Mouse (Mus musculus): Measurements from ENCODE around the gene Slc44a3. TPM values are rescaled to one million over a fixed set of nuclear protein-coding genes. Genes with fewer than 3 reads are reported as not detected.

Gene Slc44a3
- total RNA-seq, 2 experiments from 2014 or later, result 14.8 to 21.0 TPM

DNA sequence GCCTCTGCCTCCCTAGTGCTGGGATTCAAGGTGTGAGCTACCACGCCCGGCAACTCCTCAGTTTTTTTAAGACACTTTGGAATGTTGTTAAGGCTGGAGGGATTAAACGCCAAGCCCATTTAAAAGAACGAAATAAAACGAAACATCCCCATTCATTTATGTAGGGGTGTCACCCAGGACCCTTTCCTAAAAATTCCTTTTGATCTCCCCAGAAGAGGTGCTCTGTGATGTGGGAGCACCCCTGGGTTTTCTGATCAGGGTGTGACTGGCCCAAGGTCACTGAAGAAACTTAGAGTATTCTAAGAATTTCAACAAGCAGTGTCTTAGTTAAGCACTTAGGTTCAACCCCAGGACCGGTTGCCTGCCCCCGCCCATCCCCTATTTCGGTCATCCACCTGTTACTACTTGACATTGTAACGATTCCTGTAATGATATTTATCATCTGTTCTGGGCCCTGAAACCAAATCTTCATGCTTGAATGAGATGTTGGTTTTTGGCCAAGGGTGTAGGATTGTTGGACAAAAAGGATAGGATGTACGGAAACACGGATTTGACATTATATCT, 103.4 kb downstream of the Slc44a3 start:
- DNase-seq (ENCODE audit: low spot score in 2 of 2), result no peak

DNA sequence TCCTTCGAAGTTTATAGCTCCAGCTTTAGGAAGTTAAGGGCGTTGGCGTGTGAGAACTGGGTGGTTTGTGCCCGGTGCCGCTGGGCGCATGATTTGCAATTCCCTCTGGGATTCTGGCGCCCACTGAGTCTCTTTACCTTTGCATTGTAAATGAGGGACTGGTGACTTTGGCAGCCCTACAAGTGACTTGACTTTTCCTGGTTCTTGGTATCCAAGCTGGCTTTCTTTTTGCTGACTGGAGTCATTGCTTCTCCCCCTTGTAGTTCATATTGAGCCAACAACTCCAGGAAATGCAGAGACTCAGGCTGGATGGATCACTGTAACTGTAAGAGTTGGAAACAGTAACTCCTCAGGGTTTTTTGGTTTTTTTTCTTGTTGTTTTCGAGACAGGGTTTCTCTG, 104.0 kb downstream of the Slc44a3 start:
- DNase-seq (ENCODE audit: low spot score in 2 of 2), result no peak

DNA sequence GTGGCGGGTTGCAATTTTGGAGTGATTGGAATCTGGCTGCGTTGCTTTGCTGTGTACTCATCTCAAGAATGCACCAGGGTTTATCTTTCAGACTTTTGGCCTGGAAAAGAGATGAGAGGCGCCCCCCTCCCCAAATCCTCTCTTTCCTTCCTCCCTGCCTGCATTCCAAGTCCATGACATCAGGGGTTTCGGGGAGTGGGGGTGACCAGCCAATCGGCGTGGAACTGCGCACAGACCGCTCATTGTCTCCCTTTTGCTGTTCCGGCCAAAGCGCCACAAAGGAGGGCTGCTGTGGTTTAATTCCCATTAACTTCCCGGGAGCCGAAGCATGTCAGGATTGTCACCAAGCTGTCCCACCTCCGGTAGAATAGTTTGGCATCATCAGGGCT, 104.7 kb downstream of the Slc44a3 start:
- peak in 1 of 2 experiments; percentile 26 for DNase-seq (ENCODE audit: low spot score in 2 of 2)

DNA sequence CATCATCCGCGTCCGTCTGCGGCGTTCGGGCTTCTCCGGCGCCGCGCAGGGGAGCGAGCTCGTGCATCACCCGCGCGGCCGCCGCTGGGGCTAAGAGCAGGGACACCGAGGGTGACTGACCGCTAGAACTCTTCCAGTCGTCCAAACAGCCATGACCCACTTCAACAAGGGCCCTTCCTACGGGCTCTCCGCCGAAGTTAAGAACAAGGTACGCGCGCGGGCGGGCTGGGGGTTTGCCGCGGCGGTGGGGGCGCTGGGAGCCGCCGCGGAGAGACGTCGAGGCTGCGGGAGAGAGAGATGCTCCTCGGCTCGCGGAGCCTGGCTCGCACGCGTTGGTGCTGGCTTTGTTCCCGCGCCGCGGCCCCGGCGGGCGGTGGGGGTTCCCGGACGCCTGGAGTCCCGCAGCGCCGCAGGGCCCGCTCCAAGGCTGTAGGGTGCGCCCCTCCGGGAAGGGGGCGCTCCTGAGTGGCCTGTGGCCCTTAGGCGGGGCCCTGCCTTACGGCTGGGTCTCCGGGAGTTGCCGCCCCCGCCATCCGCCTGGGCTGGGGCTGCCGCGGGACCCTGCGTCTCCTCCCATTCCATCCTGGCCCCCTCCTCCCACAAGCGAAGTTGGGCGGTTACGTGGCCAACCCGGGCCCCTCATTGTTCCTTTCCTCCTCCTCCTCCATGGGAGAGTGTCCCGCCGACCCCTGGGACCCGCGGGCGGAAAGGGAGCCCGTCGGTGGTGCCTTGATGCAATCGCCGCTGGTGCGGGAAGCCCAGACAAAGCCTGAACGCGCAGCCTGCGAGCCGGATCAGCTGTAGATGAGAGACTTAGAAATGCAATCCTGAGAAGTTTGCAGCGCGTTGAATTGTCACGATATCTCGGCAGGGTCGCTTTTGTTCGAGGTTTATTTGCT, 105.3 kb downstream of the Slc44a3 start:
- peak; percentile 43 to 56 for DNase-seq (ENCODE audit: low spot score in 2 of 2)

DNA sequence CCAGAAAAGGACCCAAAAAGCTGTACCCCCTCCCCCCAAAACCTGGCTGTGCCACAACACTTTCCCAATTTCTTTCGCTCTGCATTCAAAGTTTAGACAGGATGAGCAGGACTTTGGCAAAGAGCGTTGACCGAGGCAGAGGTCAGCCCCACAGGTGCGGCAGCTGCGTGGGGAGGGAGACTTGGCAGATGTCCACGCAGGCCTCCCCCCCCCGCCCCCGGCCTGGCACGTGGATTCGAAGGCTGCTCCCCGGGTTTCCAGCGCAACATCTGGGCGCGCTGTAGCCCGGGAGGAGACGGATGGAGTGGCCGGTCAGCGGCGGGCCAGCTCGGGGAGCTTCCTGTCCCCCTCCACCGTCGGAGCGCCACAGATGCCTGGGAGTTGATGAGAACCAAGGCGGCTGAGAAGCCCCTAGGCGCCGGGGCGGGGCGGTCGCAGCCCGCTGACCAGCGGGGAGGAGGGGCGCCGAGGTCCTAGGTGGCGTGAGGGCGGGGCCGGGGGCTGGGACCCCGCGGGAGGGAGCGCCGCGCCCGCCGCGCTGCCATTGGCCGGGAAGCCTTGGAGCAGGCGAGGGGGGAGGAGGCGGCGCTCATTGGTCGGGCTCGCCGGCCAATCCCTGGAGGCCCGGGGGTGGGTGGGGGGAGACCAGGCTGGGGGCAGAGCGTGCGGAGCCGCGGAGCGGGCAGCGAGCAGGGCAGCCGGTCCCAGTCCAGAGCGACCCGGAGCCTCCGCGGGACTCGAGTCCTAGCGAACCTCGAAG, 106.2 kb downstream of the Slc44a3 start, which contains the start of gene Cnn3:
Gene Cnn3 (plus strand): TSS at position 637 of the 760 bp plus-strand sequence.
- DNase-seq (ENCODE audit: low spot score in 2 of 2), result peak; percentile 81 to 90

DNA sequence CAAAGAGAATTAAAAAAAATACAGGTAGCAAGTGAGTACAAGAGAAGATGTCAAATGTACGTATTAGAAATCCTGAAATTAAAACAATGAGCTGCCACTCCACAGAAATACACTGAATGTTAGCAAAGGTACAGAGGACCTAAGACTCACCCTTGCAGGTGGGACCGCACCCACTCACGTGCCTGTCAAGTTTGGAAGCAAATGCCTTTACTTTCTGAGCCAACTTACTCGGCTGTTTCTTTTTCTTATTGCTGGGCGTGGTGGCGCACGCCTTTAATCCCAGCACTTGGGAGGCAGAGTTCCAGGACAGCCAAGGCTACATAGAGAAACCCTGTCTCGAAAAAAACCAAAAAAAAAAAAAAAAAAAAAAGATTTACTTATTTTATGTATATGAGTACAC, 109.8 kb downstream of the Slc44a3 start:
- no peak for DNase-seq (ENCODE audit: low spot score in 2 of 2)

DNA sequence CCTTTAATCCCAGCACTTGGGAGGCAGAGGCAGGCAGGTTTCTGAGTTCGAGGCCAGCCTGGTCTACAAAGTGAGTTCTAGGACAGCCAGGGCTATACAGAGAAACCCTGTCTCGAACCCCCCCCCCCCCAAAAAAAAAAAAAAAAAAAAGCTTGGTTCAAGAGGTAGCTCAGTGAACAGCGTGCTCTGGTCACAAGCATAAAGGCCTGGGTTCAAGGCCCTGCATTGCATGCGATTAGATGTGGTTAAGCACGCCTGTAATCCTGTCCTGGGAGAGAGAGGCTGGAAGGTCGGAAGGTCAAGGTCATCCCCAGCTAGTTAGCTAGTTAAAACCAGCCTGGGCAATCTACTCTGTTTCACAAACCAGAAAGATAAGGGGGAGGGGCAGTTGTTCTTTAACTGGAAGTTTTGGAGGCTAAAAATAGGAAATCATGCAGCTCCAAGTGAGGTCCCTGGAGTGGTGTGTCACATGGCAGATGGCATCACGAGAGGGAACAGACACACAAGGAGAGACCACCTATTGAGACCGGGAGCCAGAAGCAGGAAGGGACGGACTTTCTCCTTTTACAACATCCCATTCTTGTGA, 113.3 kb downstream of the Slc44a3 start:
- DNase-seq (ENCODE audit: low spot score in 2 of 2), result no peak

DNA sequence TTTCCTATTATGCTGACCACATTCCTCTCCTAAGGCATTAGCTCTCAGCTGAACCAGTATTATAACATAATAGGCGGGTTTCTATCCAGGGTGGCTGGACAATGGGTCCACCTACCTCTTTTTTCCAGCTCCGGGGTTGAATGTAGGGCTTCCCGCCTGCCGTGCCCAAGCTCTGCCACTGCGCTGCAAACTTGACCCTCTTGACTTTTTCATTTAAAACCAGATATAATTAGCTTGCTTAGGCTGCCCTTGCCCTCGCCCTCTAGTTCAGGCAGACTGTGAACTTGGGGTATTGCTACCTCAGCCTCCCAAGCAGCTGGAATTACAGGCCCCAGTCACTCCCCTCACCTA, 114.0 kb downstream of the Slc44a3 start:
- DNase-seq (ENCODE audit: low spot score in 2 of 2), result no peak

DNA sequence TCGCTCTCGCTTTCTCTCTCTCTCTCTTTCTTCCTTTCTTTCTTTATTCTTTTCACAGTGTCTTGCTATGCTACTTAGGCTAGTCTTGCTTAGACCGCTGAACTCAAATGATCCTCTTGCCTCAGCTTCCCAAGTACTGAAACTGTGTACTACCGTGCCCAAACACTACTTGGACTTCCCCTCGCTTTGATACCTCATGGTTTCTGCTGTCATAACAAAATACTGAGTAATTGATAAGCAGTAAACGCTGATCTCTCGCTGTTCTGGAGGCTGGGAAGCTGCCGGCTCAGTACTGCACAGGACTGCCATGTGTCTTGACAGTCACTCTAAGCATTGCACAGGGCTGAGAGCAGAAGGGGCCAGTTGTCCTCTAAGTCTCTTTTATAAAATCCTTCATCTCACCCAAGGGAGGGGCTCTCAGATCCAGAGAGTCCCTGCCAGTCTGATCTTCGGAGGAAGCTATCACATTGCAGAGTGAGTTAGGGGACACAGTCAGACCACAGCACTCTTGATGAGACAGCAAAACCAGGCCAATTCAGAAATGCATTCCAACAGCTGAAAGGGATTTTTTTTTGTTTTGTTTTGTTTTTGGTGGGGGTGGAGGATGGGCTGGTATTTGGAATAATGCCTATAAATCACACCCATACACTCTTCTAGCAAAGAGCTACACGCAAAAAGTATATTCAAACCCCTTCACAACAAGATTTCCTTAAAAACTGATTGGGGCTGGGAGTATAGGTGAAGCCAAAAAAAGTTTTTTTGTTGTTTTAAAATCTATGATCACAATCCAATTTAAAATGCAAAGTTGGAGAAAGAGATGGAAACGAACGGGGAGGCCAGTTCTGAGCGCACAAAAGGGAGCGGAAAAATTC, 114.6 kb downstream of the Slc44a3 start:
- no peak for DNase-seq (ENCODE audit: low spot score in 2 of 2)

DNA sequence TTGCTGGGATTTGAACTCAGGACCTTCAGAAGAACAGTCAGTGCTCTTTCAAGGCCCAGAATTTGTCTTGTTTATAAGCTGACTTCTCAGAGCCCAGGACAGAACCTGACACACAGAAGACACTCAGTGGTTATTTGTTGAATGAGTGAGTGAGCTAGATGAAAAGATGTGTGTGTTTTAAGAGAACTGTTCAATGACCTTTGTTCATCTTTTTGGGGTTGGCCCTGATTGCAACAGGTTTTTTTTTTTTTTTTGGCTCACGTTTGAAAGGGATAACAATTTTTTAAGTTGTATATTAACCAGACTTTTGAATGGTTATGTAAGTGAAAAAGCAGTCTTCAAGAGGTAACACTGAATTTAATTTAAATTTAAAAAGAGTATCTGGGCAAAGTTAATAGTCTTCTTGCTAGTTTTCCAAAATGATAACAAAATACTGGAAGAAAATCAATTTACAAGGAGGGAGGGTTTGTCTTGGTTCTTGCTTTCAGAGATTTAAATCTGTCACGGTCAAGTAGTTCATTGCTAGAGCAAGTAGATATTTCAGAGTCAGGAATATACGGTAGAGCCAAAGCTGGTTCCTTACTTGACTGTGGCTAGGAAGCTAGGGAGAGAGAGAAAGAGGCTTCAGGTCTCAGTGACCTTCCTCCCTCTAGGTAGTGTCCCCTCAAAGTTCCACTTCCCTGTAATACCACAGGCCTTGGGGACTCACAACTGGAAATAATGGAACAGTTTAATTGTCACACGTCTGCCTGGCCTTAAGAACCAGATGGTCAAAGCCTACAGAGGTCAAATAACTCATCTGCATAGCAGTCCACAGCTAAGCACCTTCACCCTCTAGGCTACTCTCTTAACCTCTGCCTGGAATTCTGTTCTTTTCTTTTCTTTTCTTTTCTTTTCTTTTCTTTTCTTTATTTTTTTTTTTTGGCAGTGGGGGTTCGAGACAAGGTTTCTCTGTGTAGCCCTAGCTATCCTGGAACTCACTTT, 115.7 kb downstream of the Slc44a3 start:
- no peak for DNase-seq (ENCODE audit: low spot score in 2 of 2)

DNA sequence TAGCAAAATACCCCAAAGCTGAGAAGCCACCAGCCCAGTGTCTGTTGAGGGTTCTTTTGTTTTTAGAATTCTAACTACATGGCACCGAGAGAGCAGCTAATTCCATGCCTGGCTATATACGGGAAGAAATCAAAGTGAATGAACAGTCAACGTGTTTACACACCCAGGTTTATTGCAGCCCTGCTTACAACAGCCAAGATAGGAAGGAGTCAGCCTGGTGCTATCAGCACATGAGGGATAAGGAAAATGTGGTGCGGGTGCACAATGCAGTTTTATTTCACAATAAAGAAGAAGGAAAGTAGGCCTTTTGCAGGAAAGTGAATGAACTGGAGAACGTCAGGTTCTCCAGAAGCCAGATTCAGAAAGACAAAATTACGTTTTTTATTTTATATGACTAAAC, 120.8 kb downstream of the Slc44a3 start:
- no peak for DNase-seq (ENCODE audit: low spot score in 2 of 2)

Other genes with a start within 250 kb of the Slc44a3 start
- gene Tmem56, start 249.3 kb downstream of the Slc44a3 start, total RNA-seq (2021), result 10 to 100 TPM; 19.4 to 22.0 TPM
- 10 to 100 TPM; 27.6 to 31.0 TPM for gene Alg14, start 240.6 kb downstream of the Slc44a3 start, total RNA-seq (2021)
- gene Cnn3, start 105.9 kb downstream of the Slc44a3 start, total RNA-seq (2021), result 100 to 1,000 TPM; 191 to 207 TPM
- not detected for gene 4930432M17Rik, start 138.4 kb upstream of the Slc44a3 start, total RNA-seq (2021)
- 1 to 10 TPM; 5.8 to 8.3 TPM for gene F3, start 191.1 kb upstream of the Slc44a3 start, total RNA-seq (2021)